Mouse (Mus musculus) liver (tissue): ENCODE measurements at regions not wholly inside any gene's neighbourhood (a gene's known extent, or its start where the extent isn't known, plus 50 kb on each side); places are given as distances from the start of the nearest gene placed in this dataset.

Experiments
- DNase-seq: peaks from one replicate; pipeline ENCODE4 v3.0.0-alpha.2; 2020; ENCODE audit warnings: mixed read lengths

- DNase-seq = no peak
These were observed 68.7 kb downstream of the Npepl1 start for GRCm38 (mm10) chr2:174178801-174179200.

- DNase-seq = no peak
These were observed 74.6 kb downstream of the Npepl1 start for GRCm38 (mm10) chr2:174184797-174185196.

GRCm38 (mm10) chr2:174191071-174191470, 80.9 kb downstream of the Npepl1 start:
- DNase-seq = no peak

GRCm38 (mm10) chr2:174191516-174191915, 81.4 kb downstream of the Npepl1 start:
- no peak for DNase-seq

- DNase-seq = no peak
These were observed 81.9 kb downstream of the Npepl1 start for GRCm38 (mm10) chr2:174192026-174192425.

GRCm38 (mm10) chr2:174193506-174193905, 83.4 kb downstream of the Npepl1 start:
- DNase-seq = no peak

- DNase-seq = no peak
These were observed 85.5 kb downstream of the Npepl1 start for GRCm38 (mm10) chr2:174195651-174196050.

GRCm38 (mm10) chr2:174196696-174197215, 86.6 kb downstream of the Npepl1 start:
- DNase-seq = no peak

- no peak for DNase-seq
These were observed 86.7 kb upstream of the Gnas start for GRCm38 (mm10) chr2:174197306-174197945.

- no peak for DNase-seq
These were observed 85.6 kb upstream of the Gnas start for GRCm38 (mm10) chr2:174198406-174198971.

- DNase-seq = peak; percentile 16
These were observed 83.9 kb upstream of the Gnas start for GRCm38 (mm10) chr2:174199961-174200862.

- DNase-seq = no peak
These were observed 80.7 kb upstream of the Gnas start for GRCm38 (mm10) chr2:174203412-174203811.

- DNase-seq = no peak
These were observed 72.4 kb upstream of the Gnas start for GRCm38 (mm10) chr2:174211681-174212080.

- DNase-seq = no peak
These were observed 57.5 kb upstream of the Gnas start for GRCm38 (mm10) chr2:174226660-174227059.
